Mouse (Mus musculus) MEL (cell line): ENCODE results near the gene Cyp2j12. TPM values are rescaled to one million over a fixed set of nuclear protein-coding genes. Genes with fewer than 3 reads are reported as not detected.

Experiments
- DNase-seq: peaks from one replicate; pipeline ENCODE4 v3.0.0; 2011; ENCODE audit warnings: low read depth, low spot score
- H3K27ac ChIP-seq: 2 replicates; pipeline ENCODE4 v1.5.1; 2012; ENCODE audit warnings: low read depth, mild to moderate bottlenecking, control low read depth, low read length, moderate library complexity; ENCODE audit not compliant: control insufficient read depth
- H3K27me3 ChIP-seq, 2 experiments: fragments of 150-350 bp in 1 of 2; sonication (generic) in 1 of 2; 2 replicates each; pipeline ENCODE4 v1.6.1; 2012; ENCODE audit warnings: low read length in 2 of 2, mild to moderate bottlenecking in 2 of 2, improper control_type of control experiment in 1 of 2, moderate library complexity in 1 of 2; ENCODE audit not compliant: insufficient read depth in 2 of 2, control insufficient read depth in 1 of 2
- H3K36me3 ChIP-seq, 2 experiments: 2 replicates each; pipeline ENCODE4 v1.6.1; 2012 to 2014; ENCODE audit warnings: low read length in 2 of 2, improper control_type of control experiment in 1 of 2, inconsistent platforms in 1 of 2, mild to moderate bottlenecking in 1 of 2; ENCODE audit not compliant: insufficient read depth in 2 of 2, control insufficient read depth in 1 of 2
- H3K4me1 ChIP-seq, 2 experiments: fragments of 150-350 bp in 1 of 2; sonication (generic) in 1 of 2; 2 replicates each; pipeline ENCODE4 v1.6.1; 2012; ENCODE audit warnings: low read length in 2 of 2, improper control_type of control experiment in 1 of 2, mild to moderate bottlenecking in 1 of 2; ENCODE audit not compliant: insufficient read depth in 2 of 2, control insufficient read depth in 1 of 2
- H3K4me3 ChIP-seq, 2 experiments: fragments of 150-350 bp in 1 of 2; sonication (generic) in 1 of 2; 2 replicates each; pipeline ENCODE4 v1.5.1; 2012; ENCODE audit warnings: low read depth in 2 of 2, low read length in 2 of 2, mild to moderate bottlenecking in 2 of 2, moderate library complexity in 2 of 2, control low read depth in 1 of 2, improper control_type of control experiment in 1 of 2; ENCODE audit not compliant: control insufficient read depth in 1 of 2, insufficient read depth in 1 of 2
- H3K79me2 ChIP-seq: 2 replicates; pipeline ENCODE4 v1.6.1; 2012; ENCODE audit warnings: mild to moderate bottlenecking, low read length, moderate library complexity; ENCODE audit not compliant: control insufficient read depth, poor library complexity, insufficient read depth
- H3K9ac ChIP-seq: 2 replicates; pipeline ENCODE4 v1.6.1; 2012; ENCODE audit warnings: low read depth, mild to moderate bottlenecking, control low read depth, low read length, moderate library complexity; ENCODE audit not compliant: control insufficient read depth, poor library complexity, severe bottlenecking
- H3K9me3 ChIP-seq: fragments of 150-350 bp; sonication (generic); replicated peaks from 2 replicates; pipeline ENCODE4 v1.6.1; 2012; ENCODE audit warnings: mild to moderate bottlenecking, low read length, improper control_type of control experiment, moderate library complexity; ENCODE audit not compliant: insufficient read depth
- BHLHE40 ChIP-seq: IDR thresholded peaks from 2 replicates; pipeline ENCODE4 v1.6.1; 2012; ENCODE audit warnings: low read depth, mild to moderate bottlenecking, inconsistent platforms, low read length, improper control_type of control experiment, borderline replicate concordance
- CHD1 ChIP-seq: IDR thresholded peaks from 2 replicates; pipeline ENCODE4 v1.6.1; 2012; ENCODE audit warnings: low read depth, mild to moderate bottlenecking, inconsistent platforms, low read length, improper control_type of control experiment
- ETS1 ChIP-seq: IDR thresholded peaks from 2 replicates; pipeline ENCODE4 v1.6.1; 2012; ENCODE audit warnings: low read depth, mild to moderate bottlenecking, inconsistent platforms, low read length, improper control_type of control experiment, moderate library complexity
- GABPA ChIP-seq: IDR thresholded peaks from 2 replicates; pipeline ENCODE4 v1.6.1; 2012; ENCODE audit warnings: low read depth, mild to moderate bottlenecking, inconsistent platforms, low read length, improper control_type of control experiment, moderate library complexity
- HCFC1 ChIP-seq: IDR thresholded peaks from 2 replicates; pipeline ENCODE4 v1.6.1; 2012; ENCODE audit warnings: low read depth, mild to moderate bottlenecking, inconsistent platforms, low read length, improper control_type of control experiment, moderate library complexity
- JUND ChIP-seq: IDR thresholded peaks from 2 replicates; pipeline ENCODE4 v1.6.1; 2011; ENCODE audit warnings: low read depth, mild to moderate bottlenecking, improper control_type of control experiment, low read length
- MYC ChIP-seq: IDR thresholded peaks from 2 replicates; pipeline ENCODE4 v1.6.1; 2011; ENCODE audit warnings: low read depth, mild to moderate bottlenecking, low read length, improper control_type of control experiment, moderate library complexity
- POLR2A ChIP-seq, 2 experiments: IDR thresholded peaks; 2 replicates each; pipeline ENCODE4 v1.6.1; 2011 to 2012; ENCODE audit warnings: low read length in 2 of 2, mild to moderate bottlenecking in 2 of 2, control low read depth in 1 of 2, improper control_type of control experiment in 1 of 2, low read depth in 1 of 2, moderate library complexity in 1 of 2; ENCODE audit not compliant: control insufficient read depth in 1 of 2, insufficient read depth in 1 of 2, poor library complexity in 1 of 2
- POLR2AphosphoS5 ChIP-seq: IDR thresholded peaks from 2 replicates; pipeline ENCODE4 v1.6.1; 2012; ENCODE audit warnings: low read depth, borderline replicate concordance, mild to moderate bottlenecking, inconsistent platforms, low read length, moderate library complexity, mixed read lengths
- RAD21 ChIP-seq: IDR thresholded peaks from 2 replicates; pipeline ENCODE4 v1.6.1; 2011; ENCODE audit warnings: mild to moderate bottlenecking, low read depth, low read length, improper control_type of control experiment
- RCOR1 ChIP-seq: IDR thresholded peaks from 2 replicates; pipeline ENCODE4 v1.6.1; 2012; ENCODE audit warnings: low read depth, mild to moderate bottlenecking, inconsistent platforms, low read length, improper control_type of control experiment
- SIN3A ChIP-seq: IDR thresholded peaks from 2 replicates; pipeline ENCODE4 v1.6.1; 2012; ENCODE audit warnings: low read length, improper control_type of control experiment, inconsistent platforms
- TCF12 ChIP-seq: IDR thresholded peaks from 2 replicates; pipeline ENCODE4 v1.6.1; 2014; ENCODE audit warnings: low read depth, mild to moderate bottlenecking, inconsistent platforms, low read length, improper control_type of control experiment, moderate library complexity
- USF2 ChIP-seq, 2 experiments: IDR thresholded peaks; 2 replicates each; pipeline ENCODE4 v1.6.1; 2011 to 2012; ENCODE audit warnings: improper control_type of control experiment in 2 of 2, low read length in 2 of 2, borderline replicate concordance in 1 of 2, inconsistent platforms in 1 of 2, low read depth in 1 of 2, mild to moderate bottlenecking in 1 of 2; ENCODE audit not compliant: insufficient read depth in 1 of 2
- polyA plus RNA-seq, 2 experiments: library from polyadenylated mRNA; stranded (reverse) in 1 of 2; unstranded in 1 of 2; fragments of >175 nt in 1 of 2; fragments of >200 nt in 1 of 2; gene quantifications; 2 replicates each; pipeline versions ENCODE4 v1.2.1 to v1.2.4; 2012; ENCODE audit warnings: low replicate concordance in 2 of 2, low read depth in 1 of 2; ENCODE audit not compliant: insufficient read length in 2 of 2, insufficient read depth in 1 of 2, missing spikeins in 1 of 2
- total RNA-seq: library from RNA; depleted of rRNA; stranded (reverse); fragments of 300-350 nt; gene quantifications from 2 replicates; pipeline ENCODE4 v1.2.3, GENCODE M21; 2012; rRNA removed

The Cyp2j12 gene
- total and polyA plus RNA-seq, 3 experiments, result not detected

DNA sequence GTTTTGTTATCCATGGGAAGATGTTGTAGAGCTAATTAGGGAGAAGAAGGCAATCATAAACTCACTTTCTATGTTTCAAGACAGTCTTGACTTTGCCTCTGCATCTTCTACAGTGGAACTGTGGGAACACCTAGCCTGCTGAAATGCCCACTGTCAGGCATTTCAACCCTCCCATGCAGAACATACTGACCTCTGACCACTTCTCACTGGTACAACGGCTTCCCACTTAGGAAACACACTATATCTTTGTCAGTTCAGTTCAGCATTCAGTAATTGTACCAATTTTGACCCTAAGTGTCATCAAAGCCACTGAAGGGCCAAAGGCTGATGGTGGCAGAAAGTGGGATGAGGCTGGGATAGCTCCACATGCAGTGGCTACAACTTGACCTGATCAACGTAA is 78.9 kb downstream of the Cyp2j12 start:
- Histone ChIP-seq H3K9ac (no peak overlapping the region), H3K4me1 (no peaks in the 10 kb centered on the region), H3K27me3 (no peaks in the 10 kb centered on the region), H3K9me3 (no peaks in the 10 kb centered on the region), H3K79me2 (no peaks in the 10 kb centered on the region), H3K27ac (no peak overlapping the region), H3K4me3 (no peak overlapping the region), H3K36me3 (no peaks in the 10 kb centered on the region)
- DNase-seq, result no peak
- TF ChIP-seq BHLHE40 (no peak), RAD21 (no peak), RCOR1 (no peak), USF2 (IDR thresholded peaks at IDR 0.05; ENCODE audit: borderline replicate concordance in 1 of 2, insufficient read depth in 1 of 2, low read depth in 1 of 2, low read length in 2 of 2) (no peak)

DNA sequence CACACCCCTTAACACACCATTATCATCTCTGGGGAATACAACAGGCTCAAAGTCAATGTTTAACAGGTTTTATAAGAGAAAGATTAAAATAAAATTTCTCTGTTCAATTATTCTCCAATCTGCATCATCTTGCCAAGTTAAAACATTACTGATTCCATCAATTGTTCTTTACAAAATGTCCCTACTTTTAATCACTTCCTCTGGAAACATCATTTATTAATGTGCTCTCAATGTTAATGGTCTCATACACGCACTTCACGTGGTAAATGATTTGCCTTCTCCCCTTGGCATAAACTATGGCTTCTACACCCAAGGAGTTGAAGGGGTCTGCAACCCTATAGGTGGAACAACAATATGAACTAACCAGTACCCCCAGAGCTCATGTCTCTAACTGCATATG is 80.8 kb downstream of the Cyp2j12 start:
- no peak overlapping the region for H3K9ac ChIP-seq
- DNase-seq, result no peak
- no peak for TF ChIP-seq HCFC1
- no peak for TF ChIP-seq BHLHE40
- TF ChIP-seq TCF12, result no peak
- TF ChIP-seq MYC, result no peak
- no peak for TF ChIP-seq POLR2A (IDR thresholded peaks at IDR 0.05; ENCODE audit: control insufficient read depth in 1 of 2, insufficient read depth in 1 of 2, low read depth in 1 of 2, low read length in 2 of 2, poor library complexity in 1 of 2)
- no peak for TF ChIP-seq CHD1
- no peak for TF ChIP-seq JUND
- TF ChIP-seq GABPA, result no peak
- TF ChIP-seq SIN3A, result no peak
- no peak for TF ChIP-seq POLR2AphosphoS5
- TF ChIP-seq ETS1, result no peak
- H3K27ac ChIP-seq, result no peak overlapping the region
- H3K4me3 ChIP-seq, result no peak overlapping the region
- no peaks in the 10 kb centered on the region for H3K27me3 ChIP-seq
- no peaks in the 10 kb centered on the region for H3K79me2 ChIP-seq
- no peaks in the 10 kb centered on the region for H3K9me3 ChIP-seq
- no peaks in the 10 kb centered on the region for H3K36me3 ChIP-seq
- no peaks in the 10 kb centered on the region for H3K4me1 ChIP-seq

Other genes with a start within 250 kb of the Cyp2j12 start
- not detected in 2 replicates for gene Hook1, start 173.9 kb downstream of the Cyp2j12 start, total RNA-seq
- gene Hook1, start 173.9 kb downstream of the Cyp2j12 start, polyA plus RNA-seq, result not detected
- gene Cyp2j13, start 63.6 kb downstream of the Cyp2j12 start, total RNA-seq, result not detected in 2 replicates
- gene Cyp2j13, start 63.6 kb downstream of the Cyp2j12 start, polyA plus RNA-seq, result not detected
- gene Cyp2j7, start 95.5 kb upstream of the Cyp2j12 start, total RNA-seq, result not detected in 2 replicates
- not detected for gene Cyp2j7, start 95.5 kb upstream of the Cyp2j12 start, polyA plus RNA-seq
- gene Cyp2j11, start 207.5 kb upstream of the Cyp2j12 start, total RNA-seq, result not detected in 2 replicates
- gene Cyp2j11, start 207.5 kb upstream of the Cyp2j12 start, polyA plus RNA-seq, result not detected